Mouse (Mus musculus) heart, embryonic 16.5 days (tissue): Measurements from ENCODE around the gene Sdhaf4. TPM values are rescaled to one million over a fixed set of nuclear protein-coding genes. Genes with fewer than 3 reads are reported as not detected.

Experiments used
- polyA plus RNA-seq: library from polyadenylated mRNA; unstranded; fragments of >200 nt; fragmentation: Nextera tagmentation; extraction: Ambion mirVana; gene quantifications from 2 replicates; pipeline ENCODE4 v1.2.1, GENCODE M21; 2015

Sdhaf4 gene
- polyA plus RNA-seq, 1 experiment from 2014 or later, result 75.5 TPM

Other genes with a start within 250 kb of the Sdhaf4 start
- 0.46 and 0.50 TPM in 2 replicates for gene B3gat2, start 243.9 kb downstream of the Sdhaf4 start, polyA plus RNA-seq
- gene Smap1, start 83.3 kb downstream of the Sdhaf4 start, polyA plus RNA-seq, result 18.9 and 30.6 TPM in 2 replicates
- 24.1 and 25.5 TPM in 2 replicates for gene Fam135a, start 94.7 kb upstream of the Sdhaf4 start, polyA plus RNA-seq
- 6.5 and 7.6 TPM in 2 replicates for gene Col9a1, start 172.0 kb upstream of the Sdhaf4 start, polyA plus RNA-seq